Mouse (Mus musculus) midbrain, embryonic 11.5 days (tissue): ENCODE measurements around the gene Gm9887. TPM values are rescaled to one million over a fixed set of nuclear protein-coding genes. Genes with fewer than 3 reads are reported as not detected.

ENCODE experiments used
- ATAC-seq: fragments of 200-750 bp; cut with Nextera tagmentation; 2 replicates; pipeline ENCODE4 v1.8.0; 2017; ENCODE audit warnings: moderate TSS enrichment, moderate library complexity; ENCODE audit not compliant: low FRiP score
- DNase-seq: peaks from one replicate; pipeline ENCODE4 v3.0.0; 2015; ENCODE audit warnings: low spot score; ENCODE audit errors: missing footprints
- H3K27ac ChIP-seq: fragments of 300-500 bp; sonication (generic); 2 replicates; pipeline ENCODE4 v1.5.1; 2014; ENCODE audit warnings: low read depth, low read length
- H3K27me3 ChIP-seq: fragments of 300-500 bp; sonication (generic); 2 replicates; pipeline ENCODE4 v1.6.1; 2014; ENCODE audit warnings: mild to moderate bottlenecking, low read length, moderate library complexity, mixed read lengths; ENCODE audit not compliant: control insufficient read depth, insufficient read depth
- H3K36me3 ChIP-seq: fragments of 300-500 bp; sonication (generic); 2 replicates; pipeline ENCODE4 v1.6.1; 2014; ENCODE audit warnings: mild to moderate bottlenecking, low read length, moderate library complexity, mixed read lengths; ENCODE audit not compliant: control insufficient read depth, insufficient read depth
- H3K4me1 ChIP-seq: fragments of 300-500 bp; sonication (generic); 2 replicates; pipeline ENCODE4 v1.6.1; 2014; ENCODE audit warnings: low read length; ENCODE audit not compliant: control insufficient read depth, insufficient read depth
- H3K4me2 ChIP-seq: fragments of 300-500 bp; sonication (generic); 2 replicates; pipeline ENCODE4 v1.6.1; 2014; ENCODE audit warnings: mild to moderate bottlenecking, moderate library complexity
- H3K4me3 ChIP-seq: fragments of 300-500 bp; sonication (generic); 2 replicates; pipeline ENCODE4 v1.5.1; 2014; ENCODE audit warnings: low read depth, low read length
- H3K9ac ChIP-seq: fragments of 300-500 bp; sonication (generic); 2 replicates; pipeline ENCODE4 v1.6.1; 2014; ENCODE audit warnings: low read length
- H3K9me3 ChIP-seq: fragments of 300-500 bp; sonication (generic); 2 replicates; pipeline ENCODE4 v1.6.1; 2016; ENCODE audit warnings: low read length; ENCODE audit not compliant: control insufficient read depth
- WGBS: fragments of 180-500 bp; shearing (Covaris S2); extraction: QIAGEN DNeasy Blood & Tissue Kit; methylation state at CpG from one replicate; pipeline ENCODE4 v1.1.7; 2014; 5-methylcytosine and 5-hydroxymethylcytosine counted together
- microRNA-seq: library from miRNA; unstranded; fragments of <30 nt; microRNA quantifications from one replicate; pipeline ENCODE4, GENCODE M21; 2017
- polyA plus RNA-seq: library from polyadenylated mRNA; unstranded; fragments of >200 nt; fragmentation: Nextera tagmentation; extraction: Ambion mirVana; gene quantifications from 2 replicates; pipeline ENCODE4 v1.2.1, GENCODE M21; 2014

Gene Gm9887
- polyA plus RNA-seq, 1 experiment from 2014 or later, result 1.6 TPM

DNA sequence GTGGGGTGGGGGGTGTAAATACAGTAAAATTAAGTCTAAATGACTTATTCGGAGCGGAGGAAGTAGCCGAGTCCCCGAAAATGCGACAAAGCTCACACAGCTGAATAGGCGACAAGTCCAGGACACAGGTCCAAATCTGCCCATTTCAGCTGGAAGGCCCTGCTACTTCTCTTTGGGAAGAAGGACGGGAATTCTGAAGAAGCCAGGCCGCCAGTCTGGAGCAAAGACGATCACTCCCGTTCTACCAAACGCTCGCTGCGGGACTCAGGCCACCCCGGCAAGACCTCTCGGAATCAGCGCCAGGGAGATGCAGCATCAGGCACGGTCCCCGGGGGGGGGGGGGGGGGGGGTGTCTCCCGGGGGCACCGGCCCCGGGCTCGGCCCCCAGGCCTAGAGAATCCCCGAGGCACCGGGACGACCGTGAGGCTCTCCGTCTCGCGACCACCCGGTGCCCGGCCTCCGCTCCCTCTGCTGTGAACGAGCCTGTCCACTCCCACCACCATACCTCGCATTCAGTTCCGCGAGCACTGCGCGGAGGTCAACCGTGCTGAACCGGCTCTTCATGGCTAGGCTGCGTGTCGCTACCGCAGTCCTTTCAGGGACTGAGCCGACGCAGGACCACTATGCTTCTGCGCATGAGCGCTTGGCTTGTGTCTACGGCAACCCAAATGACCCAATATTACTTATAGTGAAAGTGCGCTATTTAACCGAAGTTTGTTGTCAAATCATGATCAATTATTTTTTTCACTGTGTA, 15.5 kb downstream of the Gm9887 start, which contains the start of gene Nemf:
Gene Nemf (minus strand): TSS at position 620 of the 754 bp plus-strand sequence.
- H3K4me1 ChIP-seq, result no peaks in the 10 kb centered on the region
- H3K9ac ChIP-seq, result peak within 1 kb of the TSS; percentile 86
- peaks cover 6% of the 10 kb centered on the region; the same call in 1 of the 2 replicates for H3K36me3 ChIP-seq
- peak within 1 kb of the TSS; percentile 65 for H3K27ac ChIP-seq
- peak; percentile 97 for DNase-seq
- H3K4me3 ChIP-seq, result peak within 1 kb of the TSS; percentile 92
- no peaks in the 10 kb centered on the region for H3K9me3 ChIP-seq
- H3K4me2 ChIP-seq, result peak within 1 kb of the TSS; percentile 76
- peak; percentile 70 for ATAC-seq
- WGBS, result 1% methylated on average over 45 of the region's 50 CpGs
- H3K27me3 ChIP-seq, result no peaks in the 10 kb centered on the region

DNA sequence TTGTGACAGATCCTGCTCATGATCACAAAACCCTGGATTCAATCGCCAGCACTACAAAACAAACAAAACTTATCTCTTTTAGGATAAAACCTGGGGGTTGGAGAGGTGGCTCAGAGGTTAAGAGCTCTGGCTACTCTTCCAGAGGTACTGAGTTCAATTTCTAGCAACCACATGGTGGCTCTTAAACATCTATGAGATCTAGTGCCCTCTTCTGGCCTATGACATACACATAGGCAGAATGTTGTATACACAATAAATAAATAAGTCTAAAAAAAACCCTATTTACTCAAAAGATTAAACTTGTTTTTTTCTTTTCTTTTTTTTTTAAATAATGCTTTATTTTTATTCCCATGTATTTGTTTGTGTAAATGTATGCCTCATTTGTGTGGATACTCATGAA, 20.6 kb downstream of the Gm9887 start:
- no peaks in the 10 kb centered on the region for H3K27me3 ChIP-seq
- no peaks in the 10 kb centered on the region for H3K4me1 ChIP-seq
- no peaks in the 10 kb centered on the region for H3K9me3 ChIP-seq
- ATAC-seq (no peak), DNase-seq (no peak)
- 98% methylated on average over 1 of the region's 1 CpGs for WGBS
- H3K4me2 ChIP-seq, result no peak overlapping the region
- no peak overlapping the region for H3K27ac ChIP-seq
- peaks cover 17% of the 10 kb centered on the region; the same call in 1 of the 2 replicates for H3K36me3 ChIP-seq
- H3K9ac ChIP-seq, result no peak overlapping the region
- no peak overlapping the region for H3K4me3 ChIP-seq

DNA sequence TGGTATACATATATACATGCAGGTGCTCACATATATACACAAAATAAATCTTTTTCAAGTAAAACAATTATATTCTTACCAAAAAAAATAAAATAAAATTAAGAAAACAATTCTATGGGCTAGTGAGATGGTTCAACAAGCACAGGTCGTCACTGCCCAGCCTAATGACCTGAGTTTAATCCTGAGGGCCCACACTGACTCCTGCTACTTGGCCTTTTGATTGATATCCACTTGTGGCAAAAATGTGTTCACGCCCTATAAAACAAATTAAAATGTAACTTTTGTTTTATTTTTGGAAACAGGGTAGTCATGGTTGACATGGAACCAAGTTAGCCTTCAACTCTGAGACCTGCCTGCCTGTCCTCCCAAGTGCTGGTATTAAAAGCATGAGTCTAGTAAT, 22.3 kb downstream of the Gm9887 start:
- H3K36me3 ChIP-seq, result peaks cover 22% of the 10 kb centered on the region
- no peak for ATAC-seq
- no peak for DNase-seq
- WGBS, result 87% methylated on average over 2 of the region's 2 CpGs
- H3K4me1 ChIP-seq, result no peaks in the 10 kb centered on the region
- H3K27me3 ChIP-seq, result no peaks in the 10 kb centered on the region
- H3K9me3 ChIP-seq, result no peaks in the 10 kb centered on the region
- no peak overlapping the region for H3K4me3 ChIP-seq
- no peak overlapping the region for H3K4me2 ChIP-seq
- no peak overlapping the region for H3K9ac ChIP-seq
- no peak overlapping the region for H3K27ac ChIP-seq

DNA sequence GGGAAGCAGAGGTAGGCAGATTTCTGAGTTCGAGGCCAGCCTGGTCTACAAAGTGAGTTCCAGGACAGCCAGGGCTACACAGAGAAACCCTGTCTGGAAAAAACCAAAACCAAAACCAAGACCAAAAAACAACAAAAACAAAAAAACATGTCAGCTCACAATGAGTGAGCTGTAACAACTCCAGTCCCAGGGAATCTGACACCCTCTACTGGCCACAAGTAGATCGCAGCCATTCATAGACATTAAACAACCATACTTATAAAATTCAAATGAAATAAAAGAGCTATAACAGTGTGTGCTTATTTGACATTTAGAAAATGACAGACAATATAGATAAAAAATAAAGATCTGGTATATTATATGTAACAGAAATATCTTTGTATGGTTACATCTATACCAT, 38.7 kb downstream of the Gm9887 start:
- WGBS, result 93% methylated on average over 2 of the region's 2 CpGs
- DNase-seq (no peak), ATAC-seq (no peak)
- Histone ChIP-seq H3K4me3 (no peak overlapping the region), H3K4me2 (no peak overlapping the region), H3K36me3 (peaks cover 6% of the 10 kb centered on the region; the same call in 1 of the 2 replicates), H3K27ac (no peak overlapping the region), H3K9ac (no peak overlapping the region), H3K27me3 (no peaks in the 10 kb centered on the region), H3K4me1 (no peaks in the 10 kb centered on the region), H3K9me3 (no peaks in the 10 kb centered on the region)

DNA sequence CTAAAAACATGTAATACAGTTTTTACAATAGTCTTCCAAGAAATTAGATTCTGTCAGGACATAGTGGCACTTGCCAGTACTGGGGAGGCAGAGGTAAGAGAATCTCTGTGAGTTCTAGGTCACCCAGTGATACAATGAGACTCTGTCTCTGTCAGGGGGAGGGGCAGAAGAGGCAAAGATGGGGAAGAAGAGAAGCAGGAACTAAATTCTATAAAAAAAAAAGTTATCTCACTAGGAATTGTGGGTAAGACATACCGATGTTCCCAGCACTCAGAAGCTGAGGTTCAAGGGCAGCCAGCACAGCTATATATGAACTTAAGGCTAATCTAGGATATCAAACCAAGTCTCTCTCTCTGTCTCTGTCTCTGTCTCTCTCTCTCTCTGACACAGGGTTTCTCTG, 40.1 kb downstream of the Gm9887 start:
- Histone ChIP-seq H3K36me3 (peaks cover 6% of the 10 kb centered on the region; the same call in 1 of the 2 replicates), H3K9me3 (no peaks in the 10 kb centered on the region), H3K4me3 (no peak overlapping the region), H3K27me3 (no peaks in the 10 kb centered on the region), H3K27ac (no peak overlapping the region), H3K4me2 (no peak overlapping the region), H3K4me1 (no peaks in the 10 kb centered on the region), H3K9ac (no peak overlapping the region)
- no peak for DNase-seq
- 97% methylated on average over 1 of the region's 1 CpGs for WGBS
- ATAC-seq, result no peak

DNA sequence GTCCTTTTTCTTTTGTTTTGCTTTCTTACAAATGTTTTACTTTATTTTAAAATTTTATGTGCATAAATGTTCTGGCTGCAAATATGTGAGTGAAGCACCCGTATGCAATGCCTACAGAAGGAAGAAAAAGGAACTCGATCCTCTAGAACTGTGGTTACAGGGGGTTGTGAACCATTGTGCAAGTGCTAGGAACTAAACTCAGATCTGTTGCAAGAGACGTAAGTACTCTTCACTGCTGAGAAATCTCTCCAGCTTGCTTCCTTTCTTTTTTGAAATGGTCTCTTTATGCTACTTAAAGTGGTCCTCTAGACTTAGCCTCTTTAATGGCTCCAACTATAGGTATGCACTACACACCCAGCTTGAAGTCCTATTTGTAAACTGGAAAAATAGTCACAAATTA, 41.1 kb downstream of the Gm9887 start:
- peaks cover 6% of the 10 kb centered on the region; the same call in 1 of the 2 replicates for H3K36me3 ChIP-seq

More for the DNA sequence above, 41.1 kb downstream of the Gm9887 start:
- H3K4me3 ChIP-seq, result no peak overlapping the region
- DNase-seq, result no peak
- H3K4me2 ChIP-seq, result no peak overlapping the region
- H3K9ac ChIP-seq, result no peak overlapping the region
- H3K4me1 ChIP-seq, result no peaks in the 10 kb centered on the region
- ATAC-seq, result no peak
- 96% methylated on average over 3 of the region's 3 CpGs for WGBS
- H3K27me3 ChIP-seq, result no peaks in the 10 kb centered on the region
- no peak overlapping the region for H3K27ac ChIP-seq
- H3K9me3 ChIP-seq, result no peaks in the 10 kb centered on the region

Small RNA genes lying within 50 kb of the gene (microRNA-seq; reads per million reads assigned to microRNA genes)
- gene Gm47299 (not detected), gene Gm47305 (not detected)

Other genes starting within 250 kb of the Gm9887 start
- gene Rps29, start 213.3 kb downstream of the Gm9887 start, polyA plus RNA-seq, result 1,283 and 1,438 TPM in 2 replicates
- 28.9 and 31.1 TPM in 2 replicates for gene Lrr1, start 203.6 kb downstream of the Gm9887 start, polyA plus RNA-seq
- 470 and 474 TPM in 2 replicates for gene Rpl36al, start 188.4 kb downstream of the Gm9887 start, polyA plus RNA-seq
- gene Mgat2, start 188.3 kb downstream of the Gm9887 start, polyA plus RNA-seq, result 34.5 and 35.7 TPM in 2 replicates
- 37.6 and 38.9 TPM in 2 replicates for gene Gm49383, start 175.4 kb downstream of the Gm9887 start, polyA plus RNA-seq
- gene Dnaaf2, start 174.0 kb downstream of the Gm9887 start, polyA plus RNA-seq, result 12.4 and 13.3 TPM in 2 replicates
- gene Gm49384, start 168.2 kb downstream of the Gm9887 start, polyA plus RNA-seq, result 39.9 and 40.8 TPM in 2 replicates
- 29.8 and 31.6 TPM in 2 replicates for gene Pole2, start 144.3 kb downstream of the Gm9887 start, polyA plus RNA-seq
- gene Klhdc1, start 131.3 kb downstream of the Gm9887 start, polyA plus RNA-seq, result 2.9 and 3.3 TPM in 2 replicates
- gene Klhdc2, start 75.8 kb downstream of the Gm9887 start, polyA plus RNA-seq, result 272 and 275 TPM in 2 replicates
- gene Nemf, start 15.3 kb downstream of the Gm9887 start, polyA plus RNA-seq, result 89.5 and 96.0 TPM in 2 replicates
- gene Arf6, start 308 bp downstream of the Gm9887 start, polyA plus RNA-seq, result 47.7 and 48.6 TPM in 2 replicates
- 16.4 and 17.8 TPM in 2 replicates for gene Vcpkmt, start 210.6 kb upstream of the Gm9887 start, polyA plus RNA-seq